Mouse (Mus musculus) CH12F3 (cell line): ENCODE measurements around the gene Efcab11.
"Not testable (repeated sequence)": the region's sequence is repeated elsewhere in the genome, so short reads cannot be mapped to it uniquely, and the experiment has no call there.

Source experiments
- in situ Hi-C: fragments of 300-500 bp; cut with MboI; formaldehyde crosslinking; loops from 2 replicates; pipeline ENCODE4 v1.14.3; 2020; ENCODE audit warnings: low sequenced_read_pairs

The Efcab11 gene

DNA sequence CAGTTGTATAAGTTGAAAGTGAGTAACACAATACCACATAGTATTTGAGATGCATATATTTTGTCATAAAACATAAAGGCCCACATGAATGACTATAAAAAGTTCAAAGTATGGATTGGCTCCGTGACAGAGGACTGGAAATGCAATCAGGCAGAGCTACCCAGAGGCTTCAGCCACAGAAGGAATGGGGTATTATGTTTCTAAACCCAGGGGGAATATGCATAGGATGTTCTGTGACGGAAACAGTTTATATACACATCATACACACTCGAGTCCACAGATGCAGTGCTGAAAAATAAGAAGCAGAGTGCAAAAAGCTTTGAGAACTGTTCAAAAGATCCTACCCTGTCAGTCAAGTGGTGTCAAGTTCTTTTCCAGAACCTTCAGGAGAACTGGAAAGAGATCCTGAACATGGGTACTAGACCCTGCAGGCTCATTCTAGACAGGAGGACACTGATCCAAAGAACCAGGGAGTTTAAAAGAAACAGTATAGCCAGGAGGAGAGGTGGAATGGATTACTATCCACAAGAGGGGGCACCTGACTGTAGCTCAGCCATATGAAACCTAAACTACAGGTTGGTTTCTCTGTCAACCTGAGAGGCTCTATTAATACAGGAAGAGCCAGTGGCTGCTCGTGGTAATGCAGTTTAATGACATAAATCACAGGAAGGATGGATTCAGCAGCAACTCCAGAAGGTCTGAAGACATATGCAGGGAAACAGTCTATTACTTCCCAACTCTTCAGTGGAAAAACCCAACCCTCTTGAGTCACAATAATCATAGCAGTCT is 64.9 kb downstream of the Efcab11 start:
- in situ Hi-C loops, result no loop called here

DNA sequence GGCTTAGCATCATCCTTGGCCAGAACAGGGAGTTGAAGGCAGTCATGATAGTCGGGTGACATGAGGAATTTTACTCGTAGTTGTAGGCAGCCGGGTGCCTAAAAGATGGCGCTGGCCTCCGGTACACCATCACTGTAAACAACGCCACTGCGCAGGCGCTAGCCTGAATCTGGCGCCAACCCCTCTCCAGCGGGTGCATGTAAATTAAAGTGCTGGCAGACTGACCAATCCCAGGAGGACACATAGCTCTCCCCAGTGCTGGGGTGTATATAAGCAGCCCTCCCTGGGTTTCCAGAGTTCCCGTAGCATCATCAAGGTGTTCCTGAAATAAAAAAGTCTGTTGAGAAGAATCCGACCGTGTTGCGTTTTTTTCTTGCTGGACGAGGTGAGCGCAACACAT is 66.2 kb downstream of the Efcab11 start:
- in situ Hi-C loops, result not testable (repeated sequence)

DNA sequence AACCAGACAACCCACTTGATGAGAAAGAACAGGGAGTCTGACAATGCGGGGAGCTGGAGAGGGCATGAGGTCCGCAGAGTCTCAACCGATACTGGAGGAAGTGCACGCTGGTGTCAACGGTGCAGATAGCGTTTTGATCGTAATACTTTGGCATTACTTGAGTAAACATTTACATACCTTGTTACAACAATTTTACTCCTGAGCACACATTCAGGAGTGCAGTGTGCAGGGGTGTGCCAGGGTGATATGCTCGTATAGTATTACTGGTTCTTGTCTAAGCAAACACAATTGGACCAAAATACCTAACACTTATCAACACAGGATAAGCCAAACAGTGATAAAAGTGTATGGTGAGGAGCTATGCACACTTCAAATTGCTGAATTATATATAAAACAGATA is 69.0 kb downstream of the Efcab11 start:
- in situ Hi-C loops, result no loop called here

DNA sequence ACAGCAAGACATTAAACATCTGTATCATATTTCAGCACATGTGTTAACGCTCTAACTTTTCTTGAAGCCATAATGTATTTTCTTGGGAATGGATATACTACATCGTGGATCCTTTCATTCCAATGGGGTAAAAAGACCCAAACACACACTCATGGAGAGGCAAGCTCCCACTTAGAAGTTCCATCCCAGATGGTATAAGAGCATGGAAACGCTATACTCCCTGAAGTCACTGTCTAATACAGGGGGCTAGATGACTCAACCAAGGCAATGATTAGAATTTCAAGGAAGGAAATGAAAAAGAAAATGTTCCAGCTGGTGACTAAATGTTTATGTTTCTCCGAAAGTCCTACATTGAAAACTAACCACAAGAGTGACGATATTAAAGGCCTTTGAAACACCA is 76.3 kb downstream of the Efcab11 start:
- in situ Hi-C loops, result no loop called here

DNA sequence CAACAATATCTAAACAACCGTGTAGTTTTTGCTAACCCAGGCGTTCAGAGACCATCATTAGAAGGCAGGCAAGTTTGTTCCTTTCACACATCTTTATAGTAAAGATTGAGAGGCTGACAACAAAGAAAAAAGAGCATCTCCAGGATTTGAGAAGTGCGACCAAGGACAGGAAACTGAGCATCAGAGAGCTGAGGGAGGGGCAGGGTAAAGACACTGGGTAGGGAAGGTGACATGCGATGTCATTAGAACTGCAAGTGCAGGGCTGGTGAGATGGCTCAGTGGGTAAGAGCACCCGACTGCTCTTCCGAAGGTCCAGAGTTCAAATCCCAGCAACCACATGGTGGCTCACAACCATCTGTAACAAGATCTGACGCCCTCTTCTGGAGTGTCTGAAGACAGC is 77.5 kb downstream of the Efcab11 start:
- in situ Hi-C loops, result not testable (repeated sequence)

DNA sequence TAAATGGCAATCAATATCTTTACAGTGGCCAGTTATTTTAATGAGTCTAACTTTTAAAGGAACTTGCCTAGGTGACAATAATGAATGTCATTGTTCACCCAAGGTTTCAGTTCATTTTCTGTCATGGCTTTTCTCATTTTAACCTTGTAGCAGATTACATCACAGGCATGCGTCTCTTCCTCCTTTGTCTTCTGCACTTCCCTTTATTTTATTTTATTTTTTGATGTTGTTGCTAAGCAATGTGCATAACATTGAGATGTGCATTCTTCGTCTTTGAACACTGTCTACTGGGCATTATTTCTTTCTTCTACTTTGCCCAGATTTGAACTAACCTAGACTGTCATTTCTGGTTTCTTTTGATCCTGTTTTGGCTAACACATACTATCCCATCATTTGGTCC is 88.3 kb downstream of the Efcab11 start:
- in situ Hi-C loops, result no loop called here

DNA sequence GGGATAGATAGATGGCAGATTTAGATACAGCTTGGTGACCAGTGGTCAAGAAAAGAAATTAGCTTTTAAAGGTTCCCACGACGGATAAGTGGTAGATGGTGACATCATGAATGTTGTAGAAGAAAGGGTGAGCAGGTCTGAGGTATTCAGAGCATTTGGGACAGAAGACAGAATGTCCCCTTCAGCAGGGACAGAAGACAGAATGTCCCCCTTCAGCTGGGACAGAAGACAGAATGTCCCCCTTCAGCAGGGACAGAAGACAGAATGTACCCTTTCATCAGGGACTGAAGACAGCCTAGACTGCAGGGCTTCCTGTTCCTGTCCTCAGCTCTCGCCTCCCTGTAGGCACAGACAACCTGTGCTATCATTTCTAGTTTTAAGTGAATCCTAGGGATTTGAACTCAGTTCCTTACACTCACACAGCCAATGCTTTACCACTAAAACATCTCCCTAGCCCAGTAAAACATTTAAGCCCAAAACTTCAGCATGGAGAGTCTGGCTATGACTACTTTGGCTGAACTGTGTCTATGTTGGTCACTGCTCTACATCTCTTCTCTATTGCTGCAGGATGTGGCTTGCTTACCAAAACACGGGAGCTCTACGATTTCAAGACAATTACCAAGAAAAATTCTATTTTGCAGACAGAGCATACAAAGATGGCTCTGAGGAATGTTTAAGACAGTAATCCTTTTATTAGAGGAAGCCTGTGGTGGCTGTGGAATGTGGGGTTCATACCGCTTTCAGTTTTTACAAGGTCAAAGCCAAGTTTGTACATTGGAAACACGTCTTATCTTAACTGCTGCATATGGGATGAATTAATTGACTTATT is 89.2 kb downstream of the Efcab11 start:
- in situ Hi-C loops, result no loop called here

DNA sequence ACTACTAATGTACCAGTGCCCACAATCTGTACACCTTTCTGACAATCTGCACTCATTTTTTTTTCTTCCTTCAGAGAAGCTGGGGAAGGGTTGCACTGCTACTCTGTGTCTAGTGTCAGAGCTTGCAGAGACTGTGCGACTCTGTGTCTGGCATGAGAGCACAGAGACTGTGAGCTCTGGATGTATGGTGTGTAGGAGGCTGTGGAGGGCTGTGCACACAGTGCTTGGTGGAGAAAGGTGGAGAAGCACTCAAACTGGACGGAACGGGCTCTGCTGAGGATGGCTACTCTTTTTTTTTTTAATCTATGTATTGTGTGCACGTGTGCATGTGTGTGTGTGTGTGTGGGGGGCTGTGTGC is 90.1 kb downstream of the Efcab11 start:
- in situ Hi-C loops, result no loop called here

DNA sequence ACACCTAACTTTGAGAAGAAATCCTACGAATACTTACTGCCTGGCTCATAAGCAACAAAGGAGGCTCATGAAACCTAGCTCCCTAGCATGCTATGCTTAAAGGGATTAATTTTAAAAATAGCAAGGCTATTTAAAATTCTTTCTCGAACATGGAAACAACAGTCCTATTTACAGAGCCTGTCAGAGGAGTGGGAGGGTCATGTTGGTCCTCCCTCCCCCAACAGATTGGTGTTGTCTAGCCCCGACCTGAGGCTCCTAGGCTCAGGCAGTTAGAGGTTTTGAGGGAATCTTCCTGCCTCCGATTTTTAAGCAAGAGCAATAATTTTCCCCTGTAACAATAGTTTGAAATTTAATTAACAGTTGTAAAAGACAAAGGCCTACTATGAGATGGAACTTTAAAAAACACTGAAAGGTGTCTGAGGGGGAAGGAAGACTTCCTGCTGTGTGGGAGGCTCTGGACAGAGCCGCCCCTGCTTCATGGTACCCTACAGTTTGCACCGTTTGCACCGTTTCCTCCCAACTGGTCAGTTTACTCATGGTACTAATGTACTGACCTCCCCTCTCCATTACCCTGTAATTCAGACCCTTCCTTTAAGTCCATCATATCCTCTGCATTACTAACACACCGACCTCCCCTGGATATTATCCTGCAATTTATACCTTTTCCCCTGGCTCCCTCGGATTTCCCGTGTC is 90.6 kb downstream of the Efcab11 start:
- in situ Hi-C loops, result no loop called here

DNA sequence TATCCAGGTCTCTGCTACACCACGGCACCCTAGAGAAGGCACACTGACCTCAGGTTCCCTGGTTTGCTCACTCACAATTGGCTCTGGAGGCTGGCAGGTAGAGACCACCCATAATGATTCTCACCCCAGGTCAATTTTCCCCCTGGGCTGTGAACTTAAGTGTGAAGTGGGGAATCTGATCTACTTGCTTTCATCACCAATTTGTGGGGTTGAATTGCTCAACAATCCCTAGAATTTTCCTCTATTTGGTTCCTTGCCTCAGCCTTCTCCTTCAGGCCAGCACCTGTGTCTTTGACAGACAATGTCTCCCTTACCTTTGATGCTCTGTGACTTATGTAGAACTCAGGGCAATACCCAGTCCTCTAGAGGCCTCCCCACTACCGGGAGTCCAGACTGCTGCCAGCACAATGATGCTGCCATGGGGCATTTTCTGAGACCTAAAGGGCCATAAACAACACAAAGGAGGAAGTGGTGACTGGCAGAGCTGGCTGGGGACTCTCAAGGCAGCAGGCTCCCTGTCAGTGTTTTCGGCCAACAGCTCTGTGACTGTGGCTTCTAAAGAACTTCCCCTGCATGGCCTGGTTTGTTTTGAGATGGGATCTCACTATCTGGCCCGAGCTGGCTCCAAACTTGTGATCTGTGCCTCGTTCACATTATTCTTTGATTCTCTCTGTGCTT is 94.8 kb downstream of the Efcab11 start:
- in situ Hi-C loops, result no loop called here

DNA sequence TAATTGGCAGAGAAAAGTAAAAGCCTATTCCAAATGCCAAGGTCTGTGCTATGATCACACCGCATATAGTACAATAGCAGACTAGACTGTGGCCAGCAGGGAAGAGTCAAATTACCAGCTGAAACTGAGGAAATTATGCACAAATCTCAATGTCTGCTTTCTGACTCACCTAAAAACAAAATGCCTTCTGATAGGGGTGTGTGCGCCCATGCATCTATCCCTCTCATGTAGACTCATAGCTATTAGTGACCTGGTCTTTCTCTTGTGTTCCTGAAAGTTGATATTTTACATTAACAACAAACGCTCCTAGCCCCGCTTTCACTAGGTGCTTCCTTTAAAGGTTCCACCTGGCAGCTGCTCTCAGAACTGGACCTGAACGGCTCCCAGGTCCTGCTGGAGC is 102.5 kb downstream of the Efcab11 start:
- in situ Hi-C loops, result no loop called here

DNA sequence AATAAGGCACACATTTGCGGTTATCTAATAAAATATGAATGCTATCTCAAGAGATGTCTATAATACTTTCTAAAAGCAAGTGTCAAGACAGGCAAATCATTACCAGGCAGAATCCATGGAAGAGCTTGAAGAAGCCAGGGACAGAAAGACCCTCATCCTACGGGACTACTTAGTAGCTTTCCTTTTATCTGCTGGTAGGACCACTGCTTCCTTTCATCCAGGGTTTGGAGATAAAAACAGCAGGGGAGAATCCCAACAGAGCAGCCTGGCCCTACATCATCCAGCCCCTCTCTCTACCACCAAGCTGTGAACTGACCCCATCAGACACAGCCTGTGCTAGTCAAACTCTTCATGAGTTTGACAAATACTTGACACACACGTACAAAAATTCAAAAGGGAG is 103.8 kb downstream of the Efcab11 start:
- in situ Hi-C loops, result no loop called here

DNA sequence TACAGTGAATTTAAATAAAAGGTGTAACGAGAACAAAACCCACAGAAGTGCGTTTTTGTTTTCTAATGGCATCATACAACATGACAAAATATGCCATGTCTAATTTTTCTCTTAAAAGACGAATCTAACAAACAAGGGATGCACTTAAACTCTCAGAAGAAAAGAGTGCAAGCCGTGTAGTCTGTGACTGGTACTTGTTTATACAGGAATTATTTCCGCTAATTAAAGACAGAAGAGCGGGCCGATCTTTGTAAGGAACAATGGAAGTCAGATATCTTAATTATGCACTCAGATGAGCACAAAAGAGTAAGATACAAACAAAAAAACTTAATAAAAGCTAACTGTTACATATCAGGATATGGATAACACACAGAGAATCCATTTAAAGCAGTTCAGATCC is 104.3 kb downstream of the Efcab11 start:
- in situ Hi-C loops, result no loop called here

DNA sequence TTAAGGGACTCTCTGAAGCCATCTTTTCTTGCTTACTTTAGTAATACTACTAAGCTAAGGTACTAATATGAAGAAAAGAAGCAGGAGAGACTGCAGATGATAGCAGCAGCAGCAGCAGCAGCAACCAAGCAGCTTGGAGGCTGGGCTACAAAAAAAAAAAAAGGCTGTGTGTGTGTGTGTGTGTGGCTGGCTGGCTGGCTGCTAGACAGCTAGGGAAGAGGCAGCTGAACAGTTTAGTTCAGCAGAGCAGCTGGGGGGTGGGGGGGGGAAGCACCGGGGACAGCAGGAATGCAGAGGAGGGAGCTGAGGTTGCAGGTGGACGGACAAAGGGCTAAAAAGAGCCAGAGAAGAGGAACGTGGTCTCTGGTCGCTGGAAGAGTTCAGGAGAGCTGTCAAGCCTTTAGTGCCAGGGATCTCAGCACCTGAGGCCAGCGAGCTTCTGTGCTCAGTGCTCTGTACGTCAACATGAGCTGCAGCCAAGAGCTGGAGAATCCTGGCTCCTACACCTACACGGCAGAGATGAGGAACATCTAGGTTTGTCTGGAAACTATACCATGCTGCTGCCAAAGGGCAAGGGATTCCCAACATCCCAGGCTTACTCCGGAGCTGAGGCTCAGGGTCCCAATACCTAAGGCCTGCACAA is 107.6 kb downstream of the Efcab11 start:
- in situ Hi-C loops, result no loop called here

DNA sequence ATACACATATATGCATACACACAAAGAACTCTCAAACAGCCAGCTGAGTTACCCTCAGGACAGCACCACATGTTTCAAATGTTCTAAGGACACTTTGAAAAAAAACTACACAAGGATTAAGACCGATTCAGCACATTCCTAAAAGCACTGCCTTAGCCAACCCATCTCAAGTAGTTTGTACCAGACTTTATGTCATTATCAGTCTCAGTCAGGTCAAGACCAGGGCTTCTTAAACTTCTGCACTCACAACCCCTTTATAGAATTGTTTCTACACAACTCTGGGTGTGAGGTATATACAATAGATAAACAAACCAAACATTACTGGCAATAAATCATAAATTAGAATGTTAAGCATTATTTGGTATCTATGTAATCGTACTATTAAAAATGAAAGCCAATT is 109.4 kb downstream of the Efcab11 start:
- in situ Hi-C loops, result no loop called here

DNA sequence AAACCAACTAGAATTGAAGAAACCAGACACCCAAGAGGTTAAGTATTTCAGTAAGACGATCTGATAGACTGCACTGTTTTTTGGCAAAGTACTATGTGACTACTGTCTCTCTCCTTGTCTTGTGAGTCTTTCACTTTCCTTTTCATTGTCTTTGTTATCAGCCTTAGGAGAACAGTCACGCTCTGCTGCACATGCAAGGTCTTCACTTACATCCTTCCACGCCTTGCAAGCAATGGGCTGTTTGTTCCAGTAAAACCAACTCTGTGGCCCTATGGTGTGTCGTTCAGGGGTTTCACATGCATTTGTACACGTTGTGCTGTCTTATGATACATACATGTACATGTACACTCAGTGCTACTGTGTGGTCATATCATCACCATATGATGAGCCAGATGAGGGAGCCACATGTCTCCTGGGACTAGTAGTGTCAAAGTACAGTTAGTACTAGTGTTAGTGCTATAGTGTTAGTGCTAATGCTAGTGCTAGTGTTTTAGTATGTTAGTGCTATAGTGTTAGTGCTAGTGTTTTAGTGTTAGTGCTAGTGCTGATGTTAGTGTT is 110.5 kb downstream of the Efcab11 start:
- in situ Hi-C loops, result no loop called here

DNA sequence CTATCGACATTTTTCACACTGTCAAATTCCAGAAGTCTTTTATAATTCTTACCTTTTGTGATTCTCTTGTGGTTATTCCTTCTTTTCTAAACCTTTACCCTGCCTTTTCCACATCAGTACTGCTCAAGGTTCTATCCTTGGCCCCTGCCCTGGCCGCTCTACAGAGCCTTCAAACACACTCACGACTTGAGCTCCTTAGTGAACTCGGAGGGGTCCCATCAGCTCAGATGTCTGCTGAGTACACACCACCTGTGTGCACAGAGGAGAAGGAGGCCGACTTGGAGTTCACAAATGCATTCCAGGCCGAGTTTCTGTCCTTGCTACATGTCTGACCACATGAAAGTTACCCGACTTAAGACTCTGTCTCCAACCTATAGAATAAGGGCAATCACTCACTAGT is 113.2 kb downstream of the Efcab11 start:
- in situ Hi-C loops, result no loop called here

DNA sequence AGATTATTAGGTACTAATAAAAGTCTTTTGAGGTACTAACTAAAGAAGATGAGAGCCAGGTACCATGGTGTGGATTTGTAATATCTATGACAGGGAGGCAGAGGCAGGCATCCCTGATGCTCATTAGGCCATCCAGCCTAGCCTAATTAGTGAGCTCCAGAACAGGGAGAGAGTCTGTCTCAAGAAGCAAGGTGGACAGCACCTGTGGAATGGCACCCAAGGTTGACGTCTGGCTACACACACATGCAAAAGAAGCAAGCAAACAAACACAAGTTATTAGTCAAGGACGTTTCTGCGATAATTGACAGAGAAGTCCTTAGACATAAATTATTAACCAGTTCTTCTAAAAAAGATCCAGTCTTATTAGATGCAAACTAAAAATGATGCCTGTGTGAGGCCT is 114.6 kb downstream of the Efcab11 start:
- in situ Hi-C loops, result no loop called here

DNA sequence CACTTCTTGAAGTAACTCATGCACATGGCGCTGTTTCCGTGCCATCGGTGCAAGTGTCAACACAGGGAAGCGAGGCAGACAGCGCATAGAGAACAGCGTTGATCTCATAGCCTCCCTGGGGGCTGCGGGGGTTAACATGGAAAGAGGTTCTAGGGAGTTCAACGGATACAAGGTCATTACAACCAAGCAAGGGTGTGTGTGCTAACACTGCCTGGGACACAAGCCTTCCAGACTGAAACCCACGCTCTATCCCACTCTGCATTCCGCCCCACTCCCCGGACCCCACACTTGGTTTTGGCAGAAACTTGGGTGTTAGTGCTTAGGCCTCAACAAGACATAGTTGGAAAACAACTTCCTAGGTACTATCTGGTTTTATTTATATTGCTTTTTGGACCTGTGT is 116.5 kb downstream of the Efcab11 start:
- in situ Hi-C loops, result no loop called here

DNA sequence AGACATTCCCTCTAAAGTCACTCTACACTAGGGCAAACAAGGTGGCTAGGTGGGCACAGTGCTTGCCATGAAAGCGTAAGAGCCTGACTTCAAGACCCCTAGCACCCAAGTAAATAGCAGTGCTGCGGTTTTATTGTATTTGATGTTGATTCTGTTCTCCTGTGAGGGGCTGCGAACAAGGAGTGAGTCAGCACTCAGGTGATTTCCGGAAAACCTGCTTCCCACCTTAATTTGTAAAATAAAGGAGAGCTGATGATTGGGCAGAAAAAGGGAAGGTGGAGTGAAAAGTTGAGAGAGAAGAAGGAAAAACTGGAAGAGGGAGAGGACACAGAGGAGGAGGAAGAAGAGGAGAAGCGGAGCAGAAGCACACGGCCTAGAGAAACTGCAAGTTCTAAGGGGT is 118.3 kb downstream of the Efcab11 start:
- in situ Hi-C loops, result no loop called here
